Mouse (Mus musculus): Measurements from ENCODE around the gene Gatd1. TPM values are rescaled to one million over a fixed set of nuclear protein-coding genes. Genes with fewer than 3 reads are reported as not detected.

Gene Gatd1
- polyA plus RNA-seq, 1 experiment from 2014 or later = 50.4 TPM

GRCm38 (mm10) chr7:141432741-141433516 lies 19.0 kb upstream of the Gatd1 start:
- Histone ChIP-seq H3K36me3 (peaks cover 37% of the 10 kb centered on the region), H3K4me2 (peak overlapping the region; percentile 91), H3K9me3 (replicated peaks) (no peaks in the 10 kb centered on the region), H3K9ac (replicated peaks) (peak overlapping the region; percentile 66; the same call in 1 of the 2 replicates), H3K27me3 (replicated peaks) (no peaks in the 10 kb centered on the region), H3K4me3 (replicated peaks) (peak overlapping the region; percentile 58; the same call in 1 of the 2 replicates), H3K27ac (replicated peaks) (no peak overlapping the region), H3K4me1 (peaks cover 75% of the 10 kb centered on the region)
- WGBS = 85% methylated on average over 6 of the region's 6 CpGs
- ATAC-seq (ENCODE audit: low FRiP score) = no peak

DNA sequence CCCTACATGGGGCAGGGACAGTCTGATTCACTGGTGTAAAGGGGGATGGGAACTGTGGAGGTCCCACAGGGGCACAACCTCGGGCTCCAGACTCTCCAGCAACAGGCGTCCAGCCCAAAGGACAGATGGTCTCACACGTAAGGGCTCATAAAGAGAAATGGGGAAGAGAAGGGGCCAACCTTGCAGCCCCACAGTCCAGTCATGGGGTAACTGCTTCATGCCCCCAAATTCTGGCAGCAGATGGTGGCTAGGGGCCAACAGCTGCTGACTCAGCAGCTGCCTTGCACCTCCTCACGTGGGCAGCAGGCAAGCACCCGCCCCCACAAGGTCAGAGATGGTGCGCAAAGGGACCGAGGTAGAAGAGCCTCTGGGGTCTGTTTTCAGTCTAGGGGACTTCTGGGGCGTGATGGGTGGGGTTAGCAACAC lies 18.3 kb upstream of the Gatd1 start:
- WGBS = 85% methylated on average over 8 of the region's 8 CpGs

DNA sequence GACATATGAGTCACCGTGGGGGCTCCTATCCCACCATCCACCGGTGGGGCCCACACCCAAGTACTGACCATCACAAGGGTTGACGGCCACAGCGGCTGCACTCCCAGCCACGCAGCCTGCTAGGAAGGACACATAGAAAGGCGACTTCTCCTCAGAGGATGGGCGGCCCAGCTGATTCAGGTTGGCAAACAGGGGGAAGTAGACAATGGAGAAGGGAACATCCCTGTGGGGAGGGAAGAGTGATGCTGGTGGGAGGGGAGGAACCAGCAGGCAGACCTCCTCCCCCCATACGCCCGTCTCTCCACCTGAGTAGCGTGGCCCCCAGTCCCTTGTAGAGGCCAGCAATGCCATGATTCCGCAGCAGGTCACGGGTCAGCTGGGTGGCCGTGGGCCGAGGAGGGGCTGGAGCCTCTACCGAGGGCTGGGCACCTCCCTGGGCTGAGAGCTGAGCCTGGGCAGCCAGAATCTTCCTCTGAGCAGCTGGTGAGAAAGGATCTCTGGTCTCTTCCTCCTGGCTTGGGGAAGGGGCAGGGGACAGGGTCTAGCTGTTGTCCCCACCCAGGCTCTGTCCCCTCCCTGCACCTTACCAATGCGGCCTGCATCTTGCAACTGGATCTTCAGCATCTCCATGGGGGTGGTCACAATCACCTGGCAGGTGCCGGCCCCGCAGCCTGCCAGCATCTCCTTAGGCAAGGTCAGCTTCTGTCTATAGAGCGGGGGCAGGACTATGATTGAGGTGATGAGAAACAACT lies 17.7 kb upstream of the Gatd1 start:
- Histone ChIP-seq H3K9ac (replicated peaks) (no peak overlapping the region), H3K27ac (replicated peaks) (no peak overlapping the region), H3K4me3 (replicated peaks) (no peak overlapping the region), H3K27me3 (replicated peaks) (no peaks in the 10 kb centered on the region), H3K4me1 (peaks cover 67% of the 10 kb centered on the region), H3K4me2 (no peak overlapping the region), H3K9me3 (replicated peaks) (no peaks in the 10 kb centered on the region), H3K36me3 (peaks cover 48% of the 10 kb centered on the region)
- WGBS = 95% methylated on average over 19 of the region's 19 CpGs
- no peak for ATAC-seq (ENCODE audit: low FRiP score)

More for the DNA sequence above, 18.3 kb upstream of the Gatd1 start:
- no peak overlapping the region for H3K4me3 ChIP-seq (replicated peaks)
- no peaks in the 10 kb centered on the region for H3K9me3 ChIP-seq (replicated peaks)
- no peaks in the 10 kb centered on the region for H3K27me3 ChIP-seq (replicated peaks)
- peaks cover 72% of the 10 kb centered on the region for H3K4me1 ChIP-seq
- no peak overlapping the region for H3K4me2 ChIP-seq
- no peak for ATAC-seq (ENCODE audit: low FRiP score)
- H3K9ac ChIP-seq (replicated peaks) = no peak overlapping the region
- H3K27ac ChIP-seq (replicated peaks) = no peak overlapping the region
- H3K36me3 ChIP-seq = peaks cover 42% of the 10 kb centered on the region

- H3K4me2 ChIP-seq = no peak overlapping the region
- no peak for ATAC-seq (ENCODE audit: low FRiP score)
- peaks cover 58% of the 10 kb centered on the region for H3K4me1 ChIP-seq
- H3K9ac ChIP-seq (replicated peaks) = no peak overlapping the region
- H3K36me3 ChIP-seq = peaks cover 51% of the 10 kb centered on the region
- H3K9me3 ChIP-seq (replicated peaks) = no peaks in the 10 kb centered on the region
- no peak overlapping the region for H3K4me3 ChIP-seq (replicated peaks)
- H3K27me3 ChIP-seq (replicated peaks) = no peaks in the 10 kb centered on the region
- 91% methylated on average over 9 of the region's 9 CpGs for WGBS
- H3K27ac ChIP-seq (replicated peaks) = 0 out of 2 replicates have a peak overlapping the region, but pooled peaks have one; percentile 81
Measured at GRCm38 (mm10) chr7:141430585-141431240, 16.8 kb upstream of the Gatd1 start.

GRCm38 (mm10) chr7:141429840-141430584 lies 16.1 kb upstream of the Gatd1 start:
- no peak overlapping the region for H3K9ac ChIP-seq (replicated peaks)
- H3K27me3 ChIP-seq (replicated peaks) = no peaks in the 10 kb centered on the region
- H3K36me3 ChIP-seq = peaks cover 51% of the 10 kb centered on the region
- peak overlapping the region; percentile 64; the same call in 1 of the 2 replicates for H3K4me3 ChIP-seq (replicated peaks)
- H3K9me3 ChIP-seq (replicated peaks) = no peaks in the 10 kb centered on the region
- peak overlapping the region; percentile 81 for H3K4me2 ChIP-seq
- 0 out of 2 replicates have a peak, but pooled peaks have one; percentile 19 for ATAC-seq (ENCODE audit: low FRiP score)
- peaks cover 51% of the 10 kb centered on the region for H3K4me1 ChIP-seq
- WGBS = 61% methylated on average over 9 of the region's 9 CpGs
- peak overlapping the region; percentile 81 for H3K27ac ChIP-seq (replicated peaks)

DNA sequence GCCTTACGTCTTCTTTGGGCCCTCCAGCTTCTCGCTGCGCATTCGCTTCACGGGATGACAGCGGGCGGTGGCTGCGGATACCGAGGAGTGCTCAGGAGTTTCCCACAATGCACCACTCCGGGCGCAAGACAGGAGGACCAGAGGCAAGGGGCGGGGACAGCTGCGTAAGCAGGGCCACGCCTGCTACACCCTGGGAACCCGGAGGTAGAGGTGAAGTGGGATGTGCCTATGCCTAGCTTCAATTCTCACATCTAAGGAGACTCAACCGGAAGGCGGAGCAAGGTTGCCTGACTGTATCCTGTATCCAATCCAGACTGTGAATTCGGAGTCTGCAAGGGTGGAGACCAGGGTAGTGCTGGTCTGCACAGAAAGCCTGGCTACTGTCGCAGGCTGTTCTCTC lies 15.4 kb upstream of the Gatd1 start, which contains the start of gene Cend1:
Gene Cend1 (minus strand): TSS at position 182 of the 400 bp plus-strand sequence.
- Histone ChIP-seq H3K4me2 (peak within 1 kb of the TSS; percentile 81), H3K27me3 (replicated peaks) (no peaks in the 10 kb centered on the region), H3K27ac (replicated peaks) (peak within 1 kb of the TSS; percentile 81), H3K36me3 (peaks cover 51% of the 10 kb centered on the region), H3K4me1 (peaks cover 44% of the 10 kb centered on the region), H3K9ac (replicated peaks) (peak within 1 kb of the TSS; percentile 77), H3K4me3 (replicated peaks) (peak within 1 kb of the TSS; percentile 64), H3K9me3 (replicated peaks) (no peaks in the 10 kb centered on the region)
- ATAC-seq (ENCODE audit: low FRiP score) = peak; percentile 87
- WGBS = 2% methylated on average over 19 of the region's 19 CpGs

DNA sequence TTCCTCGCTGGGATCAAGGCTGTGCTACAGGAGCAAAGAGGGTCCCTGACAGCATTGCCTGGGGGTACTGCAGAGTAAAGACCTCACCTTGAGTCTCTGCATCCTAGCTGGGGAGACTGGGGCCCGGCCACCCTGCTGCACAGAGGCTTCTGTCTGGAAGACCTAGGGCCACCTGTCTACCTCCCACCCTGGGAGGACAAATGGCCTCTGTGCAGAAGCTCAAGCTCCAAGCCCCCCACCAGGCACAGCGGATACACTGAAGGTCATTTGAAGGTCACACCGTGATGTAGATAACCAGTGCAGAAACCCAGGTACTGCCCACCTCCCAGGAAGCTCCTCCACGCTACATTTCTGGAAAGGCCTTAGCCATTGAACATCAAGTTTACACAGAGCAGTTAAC lies 14.8 kb upstream of the Gatd1 start:
- 51% methylated on average over 5 of the region's 5 CpGs for WGBS
- peaks cover 38% of the 10 kb centered on the region for H3K4me1 ChIP-seq
- no peaks in the 10 kb centered on the region for H3K9me3 ChIP-seq (replicated peaks)
- peak overlapping the region; percentile 77 for H3K9ac ChIP-seq (replicated peaks)
- H3K36me3 ChIP-seq = peaks cover 51% of the 10 kb centered on the region
- peak overlapping the region; percentile 81 for H3K27ac ChIP-seq (replicated peaks)
- peak; percentile 2; the same call in 1 of the 2 replicates for ATAC-seq (ENCODE audit: low FRiP score)
- peak overlapping the region; percentile 64 for H3K4me3 ChIP-seq (replicated peaks)
- no peaks in the 10 kb centered on the region for H3K27me3 ChIP-seq (replicated peaks)
- H3K4me2 ChIP-seq = peak overlapping the region; percentile 81

GRCm38 (mm10) chr7:141426948-141427730 lies 13.2 kb upstream of the Gatd1 start:
- H3K36me3 ChIP-seq = peaks cover 36% of the 10 kb centered on the region
- no peak overlapping the region for H3K4me2 ChIP-seq
- no peaks in the 10 kb centered on the region for H3K27me3 ChIP-seq (replicated peaks)
- H3K4me3 ChIP-seq (replicated peaks) = no peak overlapping the region
- H3K27ac ChIP-seq (replicated peaks) = no peak overlapping the region
- H3K9me3 ChIP-seq (replicated peaks) = no peaks in the 10 kb centered on the region
- H3K9ac ChIP-seq (replicated peaks) = no peak overlapping the region
- 89% methylated on average over 12 of the region's 12 CpGs for WGBS
- ATAC-seq (ENCODE audit: low FRiP score) = no peak
- H3K4me1 ChIP-seq = peaks cover 26% of the 10 kb centered on the region

GRCm38 (mm10) chr7:141423811-141424210 lies 9.9 kb upstream of the Gatd1 start:
- no peak overlapping the region for H3K9ac ChIP-seq (replicated peaks)
- H3K27me3 ChIP-seq (replicated peaks) = no peaks in the 10 kb centered on the region
- peaks cover 14% of the 10 kb centered on the region for H3K36me3 ChIP-seq
- 78% methylated on average over 4 of the region's 4 CpGs for WGBS
- H3K9me3 ChIP-seq (replicated peaks) = no peaks in the 10 kb centered on the region
- no peak overlapping the region for H3K4me3 ChIP-seq (replicated peaks)
- H3K4me2 ChIP-seq = no peak overlapping the region
- no peak for ATAC-seq (ENCODE audit: low FRiP score)
- H3K4me1 ChIP-seq = peaks cover 10% of the 10 kb centered on the region
- H3K27ac ChIP-seq (replicated peaks) = no peak overlapping the region

DNA sequence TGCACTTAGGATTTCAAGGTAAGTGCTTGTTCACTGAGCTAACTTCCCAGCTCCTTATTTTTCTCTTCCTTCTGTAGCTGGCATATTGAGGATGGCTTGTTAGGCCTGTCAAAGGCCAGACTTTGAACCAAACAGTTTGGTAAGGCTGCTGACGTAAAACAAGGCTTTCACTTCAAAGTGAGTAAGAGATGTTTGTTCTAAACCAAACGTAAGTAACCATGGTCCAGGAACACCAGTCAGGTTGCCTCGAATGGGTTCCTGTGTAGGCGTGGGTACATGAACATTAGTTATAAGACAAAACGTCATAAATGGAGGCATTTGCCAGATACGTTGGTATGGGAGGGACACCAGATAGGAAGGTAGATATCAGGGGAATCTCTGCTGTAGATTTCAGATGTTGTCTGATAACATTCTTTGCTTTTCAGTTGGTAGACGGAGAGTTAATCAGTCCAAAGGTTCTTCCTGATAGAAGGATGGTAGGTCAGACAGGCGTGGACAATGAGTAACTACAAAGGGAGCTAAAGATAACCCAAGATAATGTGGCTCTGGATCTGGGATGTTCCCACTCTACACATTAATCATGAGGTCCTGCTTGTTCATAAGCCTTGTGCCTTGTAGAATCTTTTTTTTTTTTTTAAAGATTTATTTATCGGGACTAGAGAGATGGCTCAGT lies 6.2 kb upstream of the Gatd1 start:
- no peak for ATAC-seq (ENCODE audit: low FRiP score)
- Histone ChIP-seq H3K27me3 (replicated peaks) (no peaks in the 10 kb centered on the region), H3K4me3 (replicated peaks) (no peak overlapping the region), H3K27ac (replicated peaks) (no peak overlapping the region), H3K4me1 (no peaks in the 10 kb centered on the region), H3K9ac (replicated peaks) (no peak overlapping the region), H3K36me3 (no peaks in the 10 kb centered on the region), H3K9me3 (replicated peaks) (no peaks in the 10 kb centered on the region), H3K4me2 (no peak overlapping the region)
- WGBS = 87% methylated on average over 9 of the region's 9 CpGs

Measured in neural tube, embryonic 15.5 days (tissue).